Mouse (Mus musculus) liver, embryonic 16.5 days (tissue): ENCODE data around the gene Vegfa. TPM values are rescaled to one million over a fixed set of nuclear protein-coding genes. Genes with fewer than 3 reads are reported as not detected.

Experiments
- ATAC-seq: fragments of 200-750 bp; cut with Nextera tagmentation; 2 replicates; pipeline ENCODE4 v1.8.0; 2017; ENCODE audit warnings: low read depth, mild to moderate bottlenecking, moderate number of reproducible peaks, moderate library complexity
- H3K27ac ChIP-seq: fragments of 300-500 bp; sonication (generic); 2 replicates; pipeline ENCODE4 v1.5.1; 2014; ENCODE audit warnings: mild to moderate bottlenecking, low read length
- H3K27me3 ChIP-seq: fragments of 300-500 bp; sonication (generic); 2 replicates; pipeline ENCODE4 v1.6.1; 2014; ENCODE audit warnings: low read depth, low read length, mixed read lengths; ENCODE audit not compliant: control insufficient read depth, insufficient read depth
- H3K36me3 ChIP-seq: fragments of 300-500 bp; sonication (generic); 2 replicates; pipeline ENCODE4 v1.6.1; 2014; ENCODE audit warnings: mild to moderate bottlenecking; ENCODE audit not compliant: control insufficient read depth, insufficient read depth
- H3K4me1 ChIP-seq: fragments of 300-500 bp; sonication (generic); 2 replicates; pipeline ENCODE4 v1.6.1; 2014; ENCODE audit warnings: low read depth, low read length, mixed read lengths; ENCODE audit not compliant: control insufficient read depth
- H3K4me2 ChIP-seq: fragments of 300-500 bp; sonication (generic); 2 replicates; pipeline ENCODE4 v1.6.1; 2014; ENCODE audit warnings: low read depth, low read length, mixed read lengths
- H3K4me3 ChIP-seq: fragments of 300-500 bp; sonication (generic); 2 replicates; pipeline ENCODE4 v1.5.1; 2014; ENCODE audit warnings: low read depth, mild to moderate bottlenecking, low read length
- H3K9ac ChIP-seq: fragments of 300-500 bp; sonication (generic); 2 replicates; pipeline ENCODE4 v1.6.1; 2014; ENCODE audit warnings: low read depth, low read length
- H3K9me3 ChIP-seq: fragments of 300-500 bp; sonication (generic); replicated peaks from 2 replicates; pipeline ENCODE4 v1.6.1; 2016; ENCODE audit warnings: low read length; ENCODE audit not compliant: control insufficient read depth
- WGBS: fragments of 180-500 bp; shearing (Covaris S2); extraction: QIAGEN DNeasy Blood & Tissue Kit; methylation state at CpG from one replicate; pipeline ENCODE4 v1.1.7; 2014; ENCODE audit not compliant: insufficient replicate concordance; 5-methylcytosine and 5-hydroxymethylcytosine counted together
- polyA plus RNA-seq: library from polyadenylated mRNA; unstranded; fragments of >200 nt; fragmentation: Nextera tagmentation; extraction: Ambion mirVana; gene quantifications from 2 replicates; pipeline ENCODE4 v1.2.1, GENCODE M21; 2015

Gene Vegfa
- polyA plus RNA-seq, 1 experiment from 2014 or later = 1.1 TPM

GRCm38 (mm10) chr17:45981841-45982240 lies 50.3 kb downstream of the Vegfa start:
- H3K36me3 ChIP-seq = no peaks in the 10 kb centered on the region
- H3K9me3 ChIP-seq = no peaks in the 10 kb centered on the region
- H3K4me2 ChIP-seq = no peak overlapping the region
- H3K9ac ChIP-seq = no peak overlapping the region
- no peaks in the 10 kb centered on the region for H3K4me1 ChIP-seq
- 58% methylated on average over 1 of the region's 1 CpGs for WGBS
- H3K4me3 ChIP-seq = no peak overlapping the region
- no peak overlapping the region for H3K27ac ChIP-seq
- no peak for ATAC-seq
- no peaks in the 10 kb centered on the region for H3K27me3 ChIP-seq

- Histone ChIP-seq H3K9me3 (no peaks in the 10 kb centered on the region), H3K36me3 (no peaks in the 10 kb centered on the region), H3K4me3 (no peak overlapping the region), H3K4me1 (no peaks in the 10 kb centered on the region), H3K4me2 (no peak overlapping the region), H3K27me3 (no peaks in the 10 kb centered on the region), H3K27ac (no peak overlapping the region), H3K9ac (no peak overlapping the region)
- 64% methylated on average over 10 of the region's 10 CpGs for WGBS
- no peak for ATAC-seq
Measured at GRCm38 (mm10) chr17:45979025-45979805, 53.0 kb downstream of the Vegfa start.

- Histone ChIP-seq H3K9ac (no peak overlapping the region), H3K4me3 (no peak overlapping the region), H3K9me3 (no peaks in the 10 kb centered on the region), H3K27me3 (no peaks in the 10 kb centered on the region), H3K27ac (no peak overlapping the region), H3K36me3 (no peaks in the 10 kb centered on the region), H3K4me2 (no peak overlapping the region), H3K4me1 (peaks cover 14% of the 10 kb centered on the region)
- ATAC-seq = no peak
- WGBS = 25% methylated on average over 7 of the region's 7 CpGs
Measured at GRCm38 (mm10) chr17:45974461-45974860, 57.7 kb downstream of the Vegfa start.

GRCm38 (mm10) chr17:45973214-45973613 lies 59.0 kb downstream of the Vegfa start:
- no peak overlapping the region for H3K4me2 ChIP-seq
- WGBS = 11% methylated on average over 7 of the region's 7 CpGs
- peaks cover 14% of the 10 kb centered on the region for H3K4me1 ChIP-seq

GRCm38 (mm10) chr17:45972405-45972804 lies 59.8 kb downstream of the Vegfa start:
- 60% methylated on average over 7 of the region's 7 CpGs for WGBS
- H3K27ac ChIP-seq = peak overlapping the region; percentile 66
- H3K4me3 ChIP-seq = no peak overlapping the region
- ATAC-seq = peak; percentile 68
- H3K9ac ChIP-seq = no peak overlapping the region
- no peaks in the 10 kb centered on the region for H3K27me3 ChIP-seq
- H3K9me3 ChIP-seq = no peaks in the 10 kb centered on the region
- no peaks in the 10 kb centered on the region for H3K36me3 ChIP-seq
- H3K4me1 ChIP-seq = peaks cover 14% of the 10 kb centered on the region
- H3K4me2 ChIP-seq = no peak overlapping the region; the same call in 1 of the 2 replicates

More at GRCm38 (mm10) chr17:45973214-45973613, 59.0 kb downstream of the Vegfa start:
- H3K27me3 ChIP-seq = no peaks in the 10 kb centered on the region
- no peaks in the 10 kb centered on the region for H3K36me3 ChIP-seq
- peak; percentile 82 for ATAC-seq
- H3K9me3 ChIP-seq = no peaks in the 10 kb centered on the region
- no peak overlapping the region for H3K4me3 ChIP-seq
- peak overlapping the region; percentile 66 for H3K27ac ChIP-seq
- no peak overlapping the region for H3K9ac ChIP-seq

- Histone ChIP-seq H3K4me1 (peaks cover 14% of the 10 kb centered on the region), H3K9ac (no peak overlapping the region), H3K4me3 (no peak overlapping the region), H3K27me3 (no peaks in the 10 kb centered on the region), H3K4me2 (no peak overlapping the region), H3K9me3 (no peaks in the 10 kb centered on the region), H3K27ac (no peak overlapping the region), H3K36me3 (no peaks in the 10 kb centered on the region)
- 72% methylated on average over 6 of the region's 6 CpGs for WGBS
- no peak for ATAC-seq
Measured at GRCm38 (mm10) chr17:45971800-45972199, 60.4 kb downstream of the Vegfa start.

- H3K4me3 ChIP-seq = no peak overlapping the region
- no peak for ATAC-seq
- H3K9me3 ChIP-seq = no peaks in the 10 kb centered on the region
- H3K36me3 ChIP-seq = no peaks in the 10 kb centered on the region
- H3K4me2 ChIP-seq = no peak overlapping the region
- peaks cover 14% of the 10 kb centered on the region for H3K4me1 ChIP-seq
- no peaks in the 10 kb centered on the region for H3K27me3 ChIP-seq
- H3K27ac ChIP-seq = no peak overlapping the region
- H3K9ac ChIP-seq = no peak overlapping the region
- WGBS = 49% methylated on average over 17 of the region's 17 CpGs
Measured at GRCm38 (mm10) chr17:45970741-45971550, 61.2 kb downstream of the Vegfa start.

- 56% methylated on average over 8 of the region's 8 CpGs for WGBS
- H3K36me3 ChIP-seq = no peaks in the 10 kb centered on the region
- no peak overlapping the region for H3K4me3 ChIP-seq
- H3K27me3 ChIP-seq = no peaks in the 10 kb centered on the region
- no peaks in the 10 kb centered on the region for H3K9me3 ChIP-seq
- H3K9ac ChIP-seq = no peak overlapping the region
- H3K27ac ChIP-seq = no peak overlapping the region
- no peak overlapping the region for H3K4me2 ChIP-seq
- ATAC-seq = no peak
- peaks cover 14% of the 10 kb centered on the region for H3K4me1 ChIP-seq
Measured at GRCm38 (mm10) chr17:45969596-45969995, 62.6 kb downstream of the Vegfa start.

- H3K36me3 ChIP-seq = no peaks in the 10 kb centered on the region
- H3K4me3 ChIP-seq = no peak overlapping the region
- H3K27ac ChIP-seq = no peak overlapping the region
- H3K27me3 ChIP-seq = no peaks in the 10 kb centered on the region
- peaks cover 8% of the 10 kb centered on the region for H3K4me1 ChIP-seq
- WGBS = 71% methylated on average over 11 of the region's 11 CpGs
- no peak overlapping the region for H3K9ac ChIP-seq
- ATAC-seq = no peak
- no peak overlapping the region for H3K4me2 ChIP-seq
- no peaks in the 10 kb centered on the region for H3K9me3 ChIP-seq
Measured at GRCm38 (mm10) chr17:45968341-45968740, 63.8 kb downstream of the Vegfa start.
